Mouse (Mus musculus) stomach, embryonic 14.5 days (tissue): ENCODE measurements around the gene Sv2c. TPM values are rescaled to one million over a fixed set of nuclear protein-coding genes. Genes with fewer than 3 reads are reported as not detected.
A peak's percentile ranks its signal among the peaks of the same experiment; 100 is the strongest.
"Not testable (repeated sequence)": the region's sequence is repeated elsewhere in the genome, so short reads cannot be mapped to it uniquely, and the experiment has no call there.

Experiments used
- ATAC-seq: fragments of 200-750 bp; cut with Nextera tagmentation; 2 replicates; pipeline ENCODE4 v1.8.0; 2017; ENCODE audit warnings: low read depth, moderate TSS enrichment; ENCODE audit not compliant: insufficient number of reproducible peaks, insufficient read depth, low FRiP score
- H3K27ac ChIP-seq: fragments of 300-500 bp; sonication (generic); 2 replicates; pipeline ENCODE4 v1.5.1; 2014; ENCODE audit warnings: mild to moderate bottlenecking, low read length, moderate library complexity, mixed read lengths
- H3K27me3 ChIP-seq: fragments of 300-500 bp; sonication (generic); 2 replicates; pipeline ENCODE4 v1.6.1; 2014; ENCODE audit warnings: low read length, control low read depth, mixed read lengths; ENCODE audit not compliant: control insufficient read depth, insufficient read depth
- H3K36me3 ChIP-seq: fragments of 300-500 bp; sonication (generic); 2 replicates; pipeline ENCODE4 v1.6.1; 2014; ENCODE audit warnings: mild to moderate bottlenecking, control low read depth, low read length, moderate library complexity, mixed read lengths; ENCODE audit not compliant: control insufficient read depth, insufficient read depth
- H3K4me1 ChIP-seq: fragments of 300-500 bp; sonication (generic); 2 replicates; pipeline ENCODE4 v1.6.1; 2014; ENCODE audit warnings: low read length, control low read depth, mixed read lengths; ENCODE audit not compliant: control insufficient read depth, insufficient read depth
- H3K4me2 ChIP-seq: fragments of 300-500 bp; sonication (generic); replicated peaks from 2 replicates; pipeline ENCODE4 v1.6.1; 2014; ENCODE audit warnings: low read depth, low read length, control low read depth
- H3K4me3 ChIP-seq: fragments of 300-500 bp; sonication (generic); 2 replicates; pipeline ENCODE4 v1.5.1; 2014; ENCODE audit warnings: low read depth, low read length, control low read depth
- H3K9ac ChIP-seq: fragments of 300-500 bp; sonication (generic); replicated peaks from 2 replicates; pipeline ENCODE4 v1.6.1; 2014; ENCODE audit warnings: low read depth, mild to moderate bottlenecking, control low read depth, low read length, moderate library complexity, mixed read lengths
- H3K9me3 ChIP-seq: fragments of 300-500 bp; sonication (generic); 2 replicates; pipeline ENCODE4 v1.6.1; 2016; ENCODE audit warnings: low read depth, low read length, control low read depth; ENCODE audit not compliant: control insufficient read depth
- WGBS: fragments of 180-500 bp; shearing (Covaris S2); extraction: QIAGEN DNeasy Blood & Tissue Kit; methylation state at CpG from one replicate; pipeline ENCODE4 v1.1.7; 2014; 5-methylcytosine and 5-hydroxymethylcytosine counted together
- polyA plus RNA-seq: library from polyadenylated mRNA; unstranded; fragments of >200 nt; fragmentation: Nextera tagmentation; extraction: Ambion mirVana; gene quantifications from 2 replicates; pipeline ENCODE4 v1.2.1, GENCODE M21; 2014

Gene Sv2c
- polyA plus RNA-seq, 1 experiment from 2014 or later = 2.7 TPM

- H3K9ac ChIP-seq = no peak overlapping the region
- 83% methylated on average over 11 of the region's 11 CpGs for WGBS
Observed at GRCm38 (mm10) chr13:95974106-95974505, 158.3 kb downstream of the Sv2c start.

GRCm38 (mm10) chr13:95973368-95973958 is 158.9 kb downstream of the Sv2c start:
- Histone ChIP-seq H3K9ac (no peak overlapping the region), H3K27ac (no peak overlapping the region), H3K4me1 (no peaks in the 10 kb centered on the region), H3K4me2 (no peak overlapping the region), H3K27me3 (no peaks in the 10 kb centered on the region), H3K4me3 (no peak overlapping the region), H3K36me3 (no peaks in the 10 kb centered on the region), H3K9me3 (no peaks in the 10 kb centered on the region)
- ATAC-seq = peak; percentile 61; the same call in 1 of the 2 replicates
- 50% methylated on average over 11 of the region's 11 CpGs for WGBS

More at GRCm38 (mm10) chr13:95974106-95974505, 158.3 kb downstream of the Sv2c start:
- no peak for ATAC-seq
- Histone ChIP-seq H3K36me3 (no peaks in the 10 kb centered on the region), H3K4me3 (no peak overlapping the region), H3K9me3 (no peaks in the 10 kb centered on the region), H3K27me3 (no peaks in the 10 kb centered on the region), H3K27ac (no peak overlapping the region), H3K4me2 (no peak overlapping the region), H3K4me1 (no peaks in the 10 kb centered on the region)

DNA sequence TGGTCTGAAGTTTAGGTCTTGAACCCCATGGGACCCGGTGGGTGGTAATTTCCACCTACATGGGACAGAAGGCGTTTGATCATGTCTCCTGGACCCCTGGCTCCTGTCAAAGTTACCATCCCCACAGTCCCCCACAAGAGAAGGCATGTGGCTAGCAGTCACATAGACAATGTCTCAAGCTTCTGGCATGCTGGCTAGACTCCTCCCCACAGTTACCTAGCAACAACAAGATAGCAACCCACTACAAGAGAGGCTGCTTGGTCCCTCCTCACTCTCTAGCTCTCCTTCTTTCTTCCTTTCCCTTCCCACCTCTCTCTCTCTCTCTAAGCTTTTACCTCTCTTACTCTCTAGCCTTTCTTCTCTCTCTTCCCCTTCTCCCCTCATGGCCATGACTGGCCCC is 164.3 kb downstream of the Sv2c start:
- H3K4me1 ChIP-seq, H3K4me2 ChIP-seq, H3K9me3 ChIP-seq, H3K4me3 ChIP-seq, H3K36me3 ChIP-seq, H3K27me3 ChIP-seq, H3K27ac ChIP-seq, ATAC-seq, H3K9ac ChIP-seq: not testable (repeated sequence)
- WGBS = 92% methylated on average over 2 of the region's 2 CpGs

GRCm38 (mm10) chr13:95966791-95967190 is 165.6 kb downstream of the Sv2c start:
- H3K9ac ChIP-seq = no peak overlapping the region
- no peak overlapping the region for H3K27ac ChIP-seq
- no peak overlapping the region for H3K4me3 ChIP-seq
- H3K4me2 ChIP-seq = no peak overlapping the region
- no peaks in the 10 kb centered on the region for H3K4me1 ChIP-seq
- ATAC-seq = no peak
- H3K36me3 ChIP-seq = no peaks in the 10 kb centered on the region
- 64% methylated on average over 6 of the region's 6 CpGs for WGBS
- no peaks in the 10 kb centered on the region for H3K27me3 ChIP-seq
- no peaks in the 10 kb centered on the region for H3K9me3 ChIP-seq

DNA sequence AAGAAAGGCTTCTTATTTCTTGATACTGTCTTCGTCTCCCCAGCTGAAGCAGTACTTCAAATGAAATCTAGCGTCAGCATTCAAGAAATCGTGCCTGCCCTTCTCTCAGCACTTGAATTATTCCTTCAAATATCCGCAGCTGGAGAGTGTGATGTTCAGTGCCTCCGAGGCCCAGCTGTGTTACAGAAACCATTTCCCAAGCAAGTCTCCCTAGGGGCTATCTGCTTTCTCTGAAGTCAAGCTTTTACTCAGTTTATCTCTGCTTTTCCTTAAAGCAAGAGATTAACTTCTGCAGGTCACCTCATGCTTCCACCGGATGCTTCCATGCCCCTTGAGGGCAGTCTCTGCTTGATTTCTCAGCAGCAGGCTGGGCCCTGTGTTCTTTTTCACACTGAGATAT is 166.8 kb downstream of the Sv2c start:
- 59% methylated on average over 6 of the region's 6 CpGs for WGBS
- H3K27me3 ChIP-seq = no peaks in the 10 kb centered on the region
- 0 out of 2 replicates have a peak, but pooled peaks cover 3% of the 10 kb centered on the region for H3K4me1 ChIP-seq
- H3K9me3 ChIP-seq = no peaks in the 10 kb centered on the region
- no peak for ATAC-seq
- H3K36me3 ChIP-seq = no peaks in the 10 kb centered on the region
- H3K27ac ChIP-seq = no peak overlapping the region
- no peak overlapping the region for H3K9ac ChIP-seq
- no peak overlapping the region for H3K4me3 ChIP-seq
- no peak overlapping the region for H3K4me2 ChIP-seq

DNA sequence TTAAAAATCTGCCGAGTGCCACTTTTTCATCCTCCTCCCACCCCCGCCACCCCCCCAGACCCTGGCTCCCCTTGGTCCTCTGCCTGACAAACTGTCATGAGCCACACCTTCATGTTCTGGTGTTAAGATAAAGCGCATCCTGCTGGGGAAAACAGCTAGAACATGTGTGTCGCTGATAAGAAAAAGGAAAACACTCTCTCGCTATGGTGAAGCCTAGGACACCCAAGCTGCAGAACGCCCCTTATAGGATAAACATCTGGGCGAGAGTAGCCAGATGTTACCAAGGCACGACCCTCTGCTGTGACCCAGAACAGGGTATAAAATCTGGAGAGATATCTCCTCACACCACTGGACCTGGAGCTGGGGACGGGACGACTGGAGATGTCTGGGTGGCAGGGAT is 167.2 kb downstream of the Sv2c start:
- Histone ChIP-seq H3K27ac (no peak overlapping the region), H3K9ac (no peak overlapping the region), H3K4me3 (no peak overlapping the region), H3K36me3 (no peaks in the 10 kb centered on the region), H3K9me3 (no peaks in the 10 kb centered on the region), H3K27me3 (no peaks in the 10 kb centered on the region), H3K4me1 (peaks cover 6% of the 10 kb centered on the region; the same call in 1 of the 2 replicates), H3K4me2 (no peak overlapping the region)
- WGBS = 48% methylated on average over 10 of the region's 10 CpGs
- peak; percentile 54; the same call in 1 of the 2 replicates for ATAC-seq

DNA sequence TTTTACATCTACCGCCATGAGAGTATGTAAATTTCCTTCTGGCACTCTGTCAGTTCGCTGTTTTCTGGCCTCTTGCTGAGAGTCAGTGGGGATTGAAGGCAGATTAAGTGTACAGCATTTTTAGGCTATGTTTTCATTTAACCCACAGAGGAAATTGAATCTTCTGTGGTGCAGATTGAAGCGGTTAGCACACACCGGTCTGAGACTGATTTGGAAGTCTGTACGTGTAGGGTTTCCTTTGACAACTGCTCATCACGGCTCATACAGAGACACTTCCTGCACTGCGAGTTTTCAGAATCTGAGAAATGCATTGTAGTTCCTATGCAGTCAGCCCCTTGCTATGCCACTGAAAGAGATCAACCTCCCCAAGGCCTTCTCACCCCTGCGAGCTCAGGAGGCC is 168.2 kb downstream of the Sv2c start:
- H3K9me3 ChIP-seq = no peaks in the 10 kb centered on the region
- H3K4me3 ChIP-seq = no peak overlapping the region
- H3K4me2 ChIP-seq = no peak overlapping the region
- ATAC-seq = no peak
- H3K27me3 ChIP-seq = no peaks in the 10 kb centered on the region
- H3K36me3 ChIP-seq = no peaks in the 10 kb centered on the region
- WGBS = 72% methylated on average over 8 of the region's 8 CpGs
- no peak overlapping the region for H3K9ac ChIP-seq
- H3K27ac ChIP-seq = no peak overlapping the region
- H3K4me1 ChIP-seq = peaks cover 9% of the 10 kb centered on the region; the same call in 1 of the 2 replicates

DNA sequence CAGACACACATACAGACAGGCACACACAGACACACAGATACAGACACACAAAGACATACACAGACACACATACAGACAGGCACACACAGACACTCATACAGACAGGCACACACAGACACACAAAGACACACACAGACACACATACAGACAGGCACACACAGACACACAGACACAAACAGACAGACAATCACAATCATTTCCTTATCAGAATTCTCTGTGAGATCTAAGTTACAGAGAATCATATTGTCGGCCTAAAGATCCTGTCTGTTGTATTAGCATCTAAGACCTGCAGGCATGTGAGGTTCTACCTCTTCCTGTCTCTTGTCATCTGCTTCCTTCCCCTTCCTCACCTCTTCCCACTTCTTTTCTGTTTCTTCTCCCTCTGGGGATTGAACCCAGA is 168.7 kb downstream of the Sv2c start:
- Histone ChIP-seq H3K4me1 (peaks cover 9% of the 10 kb centered on the region; the same call in 1 of the 2 replicates), H3K27ac (no peak overlapping the region), H3K9ac (no peak overlapping the region), H3K9me3 (no peaks in the 10 kb centered on the region), H3K4me3 (no peak overlapping the region), H3K27me3 (no peaks in the 10 kb centered on the region), H3K36me3 (no peaks in the 10 kb centered on the region), H3K4me2 (no peak overlapping the region)
- 91% methylated on average over 1 of the region's 1 CpGs for WGBS
- no peak for ATAC-seq

- Histone ChIP-seq H3K9me3 (no peaks in the 10 kb centered on the region), H3K27me3 (no peaks in the 10 kb centered on the region), H3K4me3 (no peak overlapping the region), H3K36me3 (no peaks in the 10 kb centered on the region), H3K9ac (no peak overlapping the region), H3K4me2 (peak overlapping the region; percentile 76), H3K4me1 (peaks cover 9% of the 10 kb centered on the region; the same call in 1 of the 2 replicates), H3K27ac (no peak overlapping the region; the same call in 1 of the 2 replicates)
- ATAC-seq = no peak
- 25% methylated on average over 7 of the region's 7 CpGs for WGBS
Observed at GRCm38 (mm10) chr13:95961905-95962304, 170.5 kb downstream of the Sv2c start.
